Mouse (Mus musculus): ENCODE data around the gene Cfap61. TPM values are rescaled to one million over a fixed set of nuclear protein-coding genes. Genes with fewer than 3 reads are reported as not detected.

Cfap61 gene
- polyA plus RNA-seq, 1 experiment from 2014 or later: 2.9 TPM

DNA sequence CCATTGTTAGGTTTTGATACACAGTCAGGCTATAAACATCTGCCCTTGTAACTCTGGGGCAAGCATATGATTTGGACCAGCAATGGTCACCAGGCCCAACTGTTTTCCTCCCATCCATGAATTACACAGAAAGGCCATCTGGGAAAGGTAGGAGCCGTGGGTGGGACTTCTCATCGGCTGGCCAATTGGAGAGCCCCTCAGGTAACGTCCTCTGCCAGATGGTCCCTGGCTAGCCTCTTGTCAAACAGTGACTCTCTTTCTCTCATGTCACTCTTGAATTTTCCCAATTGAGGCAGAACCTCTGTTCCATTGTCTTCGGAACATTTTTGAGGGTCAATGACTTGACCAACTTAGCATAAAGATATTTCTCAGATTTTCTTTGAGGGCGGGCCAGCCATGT lies 213.2 kb downstream of the Cfap61 start:
- no peak overlapping the region for H3K4me3 ChIP-seq
- no peaks in the 10 kb centered on the region for H3K9me3 ChIP-seq
- no peak overlapping the region for H3K4me2 ChIP-seq
- H3K36me3 ChIP-seq: no peaks in the 10 kb centered on the region
- no peak for ATAC-seq (ENCODE audit: low FRiP score, low read depth)
- no peak overlapping the region for H3K27ac ChIP-seq (replicated peaks)
- H3K27me3 ChIP-seq: no peaks in the 10 kb centered on the region
- WGBS: 90% methylated on average over 5 of the region's 5 CpGs
- H3K4me1 ChIP-seq (replicated peaks): no peaks in the 10 kb centered on the region
- H3K9ac ChIP-seq: no peak overlapping the region

DNA sequence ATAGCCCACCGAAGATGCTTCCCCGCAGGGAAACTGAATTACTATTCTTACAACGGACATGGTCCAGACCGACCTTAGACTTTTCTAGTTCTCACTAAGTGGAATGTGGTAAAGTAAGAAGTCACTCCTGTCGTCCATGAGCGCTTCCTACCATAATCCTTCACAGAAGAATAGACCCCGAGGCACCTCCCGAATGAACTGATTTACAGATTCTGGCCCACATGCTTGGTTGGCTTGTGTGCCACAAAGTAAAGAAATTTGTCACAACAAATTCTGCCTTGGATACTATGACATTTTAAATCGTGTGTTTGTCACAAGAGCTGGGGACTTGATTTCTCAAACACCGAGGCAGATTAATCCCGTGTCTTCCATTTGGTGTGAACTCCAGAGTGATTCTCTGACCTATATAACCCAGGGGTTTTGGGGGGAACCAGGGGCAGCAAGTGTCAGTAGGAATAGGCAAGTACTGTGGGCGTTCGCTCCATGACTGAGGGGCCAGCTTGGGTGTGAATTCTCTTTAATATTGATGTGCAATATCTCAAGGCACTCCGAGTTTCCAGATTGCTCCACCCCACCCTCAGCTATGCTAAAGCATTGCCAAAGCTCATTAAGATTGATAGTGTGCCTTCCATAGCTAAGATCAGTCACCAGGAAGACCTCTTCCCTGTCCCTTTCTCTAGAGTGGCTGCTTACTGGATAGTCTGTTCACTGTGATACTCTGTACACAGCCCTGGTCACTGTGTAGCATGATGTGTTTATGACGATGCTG lies 214.8 kb downstream of the Cfap61 start:
- no peaks in the 10 kb centered on the region for H3K4me1 ChIP-seq (replicated peaks)
- H3K27ac ChIP-seq (replicated peaks): no peak overlapping the region
- no peak overlapping the region for H3K4me2 ChIP-seq
- H3K9me3 ChIP-seq: no peaks in the 10 kb centered on the region
- H3K9ac ChIP-seq: no peak overlapping the region
- no peak for ATAC-seq (ENCODE audit: low FRiP score, low read depth)
- WGBS: 88% methylated on average over 15 of the region's 15 CpGs
- no peak overlapping the region for H3K4me3 ChIP-seq
- H3K36me3 ChIP-seq: no peaks in the 10 kb centered on the region
- no peaks in the 10 kb centered on the region for H3K27me3 ChIP-seq

DNA sequence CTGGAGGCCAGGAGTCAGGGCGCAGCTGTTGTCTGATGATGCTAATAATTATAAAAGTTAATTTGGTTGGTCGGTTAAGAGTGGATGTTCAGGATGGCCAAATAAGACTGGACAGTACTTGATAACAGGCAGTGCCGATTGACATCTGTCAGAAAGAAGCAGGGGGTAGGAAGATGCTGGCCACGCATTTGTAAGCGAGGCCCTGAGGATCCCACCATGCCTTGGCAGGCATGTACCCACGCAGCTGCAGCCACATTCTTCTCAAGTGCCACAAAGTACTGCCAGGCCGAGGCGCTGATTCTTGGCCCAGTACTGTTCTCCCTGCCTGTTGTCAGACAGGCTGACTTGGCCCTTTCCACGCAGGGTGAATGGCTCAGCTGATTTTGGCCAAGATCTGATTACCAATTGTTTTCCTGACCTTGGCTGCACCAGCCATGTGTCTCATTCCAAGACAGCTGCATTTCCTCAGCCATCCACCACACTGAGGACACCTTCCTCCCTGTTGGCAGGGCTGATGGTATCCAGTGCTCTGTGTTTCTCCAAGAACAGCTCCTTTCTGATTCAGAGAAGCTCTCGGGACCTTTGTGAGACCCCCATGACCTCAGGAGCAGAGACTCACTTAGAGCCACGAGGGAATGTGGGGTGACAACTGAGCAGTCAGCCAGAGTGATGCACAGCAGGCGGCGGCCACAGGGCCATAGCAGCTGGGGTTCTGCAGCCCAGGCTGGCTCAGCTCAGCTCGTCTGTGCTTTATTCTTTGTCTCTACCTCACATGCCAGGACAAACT lies 233.6 kb downstream of the Cfap61 start:
- Histone ChIP-seq H3K4me3 (no peak overlapping the region), H3K9me3 (no peaks in the 10 kb centered on the region), H3K4me2 (no peak overlapping the region), H3K4me1 (replicated peaks) (peaks cover 10% of the 10 kb centered on the region), H3K27ac (replicated peaks) (peak overlapping the region; percentile 55; the same call in 1 of the 2 replicates), H3K27me3 (no peaks in the 10 kb centered on the region), H3K36me3 (no peaks in the 10 kb centered on the region), H3K9ac (no peak overlapping the region)
- peak; percentile 84 for ATAC-seq (ENCODE audit: low FRiP score, low read depth)
- WGBS: 33% methylated on average over 14 of the region's 14 CpGs

DNA sequence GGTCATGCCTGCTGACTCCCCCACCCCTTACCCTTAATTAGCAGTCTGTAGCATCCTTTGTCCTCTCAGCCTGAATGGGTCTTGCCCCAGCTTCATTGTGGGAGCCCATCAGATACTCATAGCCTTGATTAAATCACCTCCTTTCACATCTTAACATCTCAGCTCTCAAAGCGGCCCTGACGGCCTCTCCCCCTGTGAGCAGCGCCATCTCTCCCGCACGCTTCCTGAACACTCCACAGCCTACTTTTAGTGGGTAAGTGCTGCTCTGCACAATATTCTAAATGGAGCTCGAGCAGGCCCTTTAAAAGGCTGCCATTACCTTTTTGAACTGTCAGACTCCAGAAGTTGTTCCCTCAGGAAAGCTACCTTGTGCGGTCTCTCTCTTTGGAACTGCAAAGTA lies 234.9 kb downstream of the Cfap61 start:
- no peaks in the 10 kb centered on the region for H3K36me3 ChIP-seq
- no peaks in the 10 kb centered on the region for H3K27me3 ChIP-seq
- peaks cover 10% of the 10 kb centered on the region for H3K4me1 ChIP-seq (replicated peaks)
- H3K4me2 ChIP-seq: no peak overlapping the region
- 42% methylated on average over 7 of the region's 7 CpGs for WGBS
- H3K4me3 ChIP-seq: no peak overlapping the region
- no peaks in the 10 kb centered on the region for H3K9me3 ChIP-seq
- no peak for ATAC-seq (ENCODE audit: low FRiP score, low read depth)
- no peak overlapping the region for H3K9ac ChIP-seq
- no peak overlapping the region for H3K27ac ChIP-seq (replicated peaks)

DNA sequence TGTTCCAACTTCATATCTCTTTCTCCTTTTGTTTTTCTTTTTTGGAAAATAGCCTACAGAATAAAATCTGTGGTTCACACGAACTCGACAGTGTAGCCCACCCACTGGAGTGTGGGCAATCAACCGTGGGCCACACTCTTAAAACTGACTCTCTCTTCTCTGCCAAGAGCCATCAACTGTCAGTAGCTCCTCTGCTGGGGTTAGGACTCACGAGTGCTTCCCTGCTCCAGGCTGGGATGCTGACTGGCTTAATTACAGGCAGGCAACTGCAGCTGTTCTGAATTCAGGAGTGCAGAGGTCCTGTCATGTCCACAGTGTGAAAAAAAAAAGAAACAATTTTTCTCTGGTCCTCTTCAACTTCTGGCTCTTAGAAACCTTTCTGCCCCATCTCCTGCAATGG lies 237.5 kb downstream of the Cfap61 start:
- WGBS: 38% methylated on average over 4 of the region's 4 CpGs
- no peak overlapping the region for H3K4me2 ChIP-seq
- peaks cover 10% of the 10 kb centered on the region for H3K4me1 ChIP-seq (replicated peaks)
- no peaks in the 10 kb centered on the region for H3K27me3 ChIP-seq
- no peaks in the 10 kb centered on the region for H3K36me3 ChIP-seq
- no peak overlapping the region for H3K4me3 ChIP-seq
- ATAC-seq (ENCODE audit: low FRiP score, low read depth): peak; percentile 32; the same call in 1 of the 2 replicates
- no peak overlapping the region for H3K9ac ChIP-seq
- H3K9me3 ChIP-seq: no peaks in the 10 kb centered on the region
- H3K27ac ChIP-seq (replicated peaks): no peak overlapping the region

DNA sequence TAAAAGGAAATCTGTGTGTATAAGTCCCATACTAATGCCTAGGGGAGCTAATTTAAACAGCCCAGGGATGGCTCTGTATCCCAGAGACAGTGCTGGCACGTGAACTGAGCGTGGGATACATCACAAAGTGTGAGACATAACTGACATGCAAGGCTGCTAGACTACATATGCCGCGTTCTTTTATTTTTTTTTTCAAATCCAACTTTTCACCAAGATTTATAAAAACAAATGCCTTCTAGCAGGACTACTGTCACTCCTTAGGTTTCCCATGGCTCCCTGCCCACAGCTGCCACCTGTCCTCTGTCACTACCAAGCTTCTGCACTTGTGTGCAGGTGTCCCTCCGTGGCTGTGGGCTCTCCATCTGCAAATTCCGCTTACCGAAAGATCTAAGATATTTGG lies 239.6 kb downstream of the Cfap61 start:
- Histone ChIP-seq H3K4me3 (no peak overlapping the region), H3K9me3 (no peaks in the 10 kb centered on the region), H3K27ac (replicated peaks) (no peak overlapping the region), H3K27me3 (no peaks in the 10 kb centered on the region), H3K4me1 (replicated peaks) (no peaks in the 10 kb centered on the region), H3K36me3 (no peaks in the 10 kb centered on the region), H3K4me2 (no peak overlapping the region), H3K9ac (no peak overlapping the region)
- ATAC-seq (ENCODE audit: low FRiP score, low read depth): no peak
- WGBS: 77% methylated on average over 7 of the region's 7 CpGs

DNA sequence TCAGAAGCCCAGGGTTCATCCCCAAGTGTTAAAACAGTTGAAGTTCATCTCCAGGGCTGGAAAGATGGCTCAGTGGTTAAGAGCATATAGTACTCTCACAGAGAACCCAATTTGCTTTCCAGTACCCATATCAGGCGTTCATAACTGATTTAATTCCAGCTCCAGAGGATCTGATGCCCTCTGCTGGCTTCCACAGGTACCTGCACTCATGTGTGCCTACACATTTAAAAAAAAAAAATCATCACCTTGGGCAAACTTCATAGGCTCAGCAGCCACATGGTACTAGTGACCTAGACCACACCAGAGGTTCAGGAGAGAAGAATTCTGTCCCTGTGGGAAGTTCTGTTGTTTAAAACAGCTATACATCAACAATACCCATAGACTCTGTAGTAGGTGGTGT lies 244.1 kb downstream of the Cfap61 start:
- Histone ChIP-seq H3K9ac (no peak overlapping the region), H3K4me2 (no peak overlapping the region), H3K27me3 (no peaks in the 10 kb centered on the region), H3K36me3 (no peaks in the 10 kb centered on the region), H3K27ac (replicated peaks) (no peak overlapping the region), H3K9me3 (no peaks in the 10 kb centered on the region), H3K4me1 (replicated peaks) (peaks cover 3% of the 10 kb centered on the region), H3K4me3 (no peak overlapping the region)
- 87% methylated on average over 1 of the region's 1 CpGs for WGBS
- no peak for ATAC-seq (ENCODE audit: low FRiP score, low read depth)

DNA sequence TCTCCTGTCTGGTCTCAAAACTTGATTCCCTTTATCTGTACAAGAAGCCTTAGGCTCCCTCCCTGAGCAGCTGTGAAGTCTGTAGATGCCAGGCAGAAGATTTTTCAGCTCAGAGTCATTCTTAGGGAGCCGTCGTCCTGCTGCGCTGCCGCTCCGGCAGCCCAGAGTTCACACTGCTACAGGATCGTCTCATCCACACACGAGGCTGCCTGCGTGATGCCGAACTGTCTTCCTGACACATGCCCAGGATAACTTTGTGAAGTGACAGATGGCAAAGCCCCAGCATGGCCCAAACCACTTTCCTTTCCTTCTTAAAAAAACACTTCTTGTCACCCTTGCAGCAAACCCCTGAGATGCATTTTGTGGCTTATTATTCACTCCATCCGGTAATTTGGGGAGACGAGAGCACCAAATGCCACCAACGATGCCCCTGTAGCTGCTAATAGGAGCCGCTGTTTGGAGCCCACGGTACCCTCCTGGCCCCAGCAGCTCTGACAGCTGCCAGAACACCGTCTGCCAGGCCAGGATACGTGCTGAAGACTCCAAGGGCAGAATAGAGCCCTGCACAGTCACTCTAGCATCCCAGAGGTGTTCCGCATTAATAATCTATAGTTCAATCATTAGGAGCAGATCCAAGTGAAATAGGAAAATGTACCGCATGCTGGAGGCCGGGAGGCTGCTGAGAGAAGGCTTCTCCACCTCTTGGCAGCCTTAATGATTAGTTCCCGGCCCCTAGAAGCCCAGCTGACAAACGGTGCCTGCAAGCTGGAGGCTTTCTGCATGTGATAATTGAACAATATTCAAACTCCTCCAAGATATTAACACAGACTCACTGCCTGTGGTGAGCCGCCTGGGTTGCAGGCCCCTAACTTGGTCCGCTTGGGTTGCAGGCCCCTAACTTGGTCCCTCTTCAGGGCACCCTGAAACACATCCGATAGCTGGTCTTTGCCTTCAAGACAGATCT lies 249.5 kb downstream of the Cfap61 start:
- 47% methylated on average over 24 of the region's 24 CpGs for WGBS

DNA sequence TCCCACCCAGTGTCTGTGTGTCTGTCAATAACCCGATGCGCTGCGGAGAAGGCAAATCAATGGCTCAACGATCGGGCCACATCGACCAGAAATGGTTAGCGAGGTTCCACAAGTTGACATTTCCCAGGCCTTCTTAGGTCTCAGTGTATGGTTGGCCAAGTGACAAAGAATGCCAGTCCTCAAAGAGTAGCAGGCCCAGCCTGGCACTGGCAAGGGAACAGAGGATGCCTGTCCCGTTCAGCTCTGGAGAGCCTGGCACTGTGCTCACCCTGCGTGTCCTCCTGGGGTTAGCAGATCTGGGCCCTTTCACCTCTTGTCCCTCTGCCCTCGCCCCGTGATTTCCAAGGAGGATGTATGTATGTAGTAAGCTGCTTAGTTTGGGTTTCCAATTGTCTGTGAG lies 261.5 kb downstream of the Cfap61 start:
- Histone ChIP-seq H3K4me1 (replicated peaks) (no peaks in the 10 kb centered on the region), H3K36me3 (no peaks in the 10 kb centered on the region), H3K4me2 (no peak overlapping the region), H3K4me3 (no peak overlapping the region), H3K27me3 (no peaks in the 10 kb centered on the region), H3K27ac (replicated peaks) (no peak overlapping the region), H3K9me3 (no peaks in the 10 kb centered on the region), H3K9ac (no peak overlapping the region)
- no peak for ATAC-seq (ENCODE audit: low FRiP score, low read depth)
- 84% methylated on average over 11 of the region's 11 CpGs for WGBS

More for the DNA sequence above, 249.5 kb downstream of the Cfap61 start:
- H3K4me2 ChIP-seq: no peak overlapping the region
- ATAC-seq (ENCODE audit: low FRiP score, low read depth): peak; percentile 65
- H3K27me3 ChIP-seq: no peaks in the 10 kb centered on the region
- H3K27ac ChIP-seq (replicated peaks): peak overlapping the region; percentile 48
- peaks cover 23% of the 10 kb centered on the region for H3K4me1 ChIP-seq (replicated peaks)
- no peaks in the 10 kb centered on the region for H3K36me3 ChIP-seq
- H3K4me3 ChIP-seq: no peak overlapping the region
- no peak overlapping the region for H3K9ac ChIP-seq
- H3K9me3 ChIP-seq: no peaks in the 10 kb centered on the region

DNA sequence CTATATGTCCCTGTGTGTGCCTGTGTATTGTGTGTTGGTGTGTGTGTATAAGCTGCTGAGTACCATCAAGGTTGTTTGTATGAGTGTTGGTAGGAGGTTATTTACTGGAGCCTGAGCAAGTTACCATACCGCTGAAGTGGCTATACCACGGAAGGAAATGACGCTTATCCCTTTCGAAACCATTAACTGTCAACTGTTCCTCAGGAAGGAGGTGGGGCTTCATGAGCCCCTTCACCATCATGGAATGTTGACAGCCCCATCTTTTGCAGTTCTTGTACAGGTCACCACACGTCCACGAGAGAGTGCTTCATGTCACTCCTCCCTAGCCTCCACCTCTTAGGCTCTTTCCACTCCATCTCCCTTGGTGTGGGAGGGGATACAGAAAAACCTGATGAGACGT lies 263.4 kb downstream of the Cfap61 start:
- Histone ChIP-seq H3K4me3 (no peak overlapping the region), H3K27me3 (no peaks in the 10 kb centered on the region), H3K27ac (replicated peaks) (no peak overlapping the region), H3K36me3 (no peaks in the 10 kb centered on the region), H3K4me2 (no peak overlapping the region), H3K4me1 (replicated peaks) (no peaks in the 10 kb centered on the region), H3K9me3 (no peaks in the 10 kb centered on the region), H3K9ac (no peak overlapping the region)
- ATAC-seq (ENCODE audit: low FRiP score, low read depth): no peak
- 84% methylated on average over 7 of the region's 7 CpGs for WGBS

DNA sequence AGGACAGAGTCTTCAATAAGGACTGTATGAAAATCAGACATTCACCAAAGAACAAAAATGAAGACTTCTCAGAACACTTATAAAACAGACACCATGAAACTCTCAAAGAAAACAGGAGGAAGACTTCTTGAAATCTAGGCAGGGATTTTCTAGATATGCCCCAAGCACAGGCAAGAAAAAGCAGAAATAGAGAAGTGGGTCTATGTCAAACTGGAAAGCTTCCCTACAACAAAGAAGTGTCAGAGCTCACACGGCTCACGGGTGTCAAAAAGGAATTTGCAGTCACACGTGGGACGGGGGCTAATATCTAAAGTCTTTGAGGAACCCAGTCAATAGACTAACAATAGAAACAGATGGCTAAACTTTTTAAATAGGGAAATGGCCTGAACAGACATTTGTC lies 276.4 kb downstream of the Cfap61 start:
- 0 out of 2 replicates have a peak, but pooled peaks cover 17% of the 10 kb centered on the region for H3K27me3 ChIP-seq
- 0 out of 2 replicates have a peak, but pooled peaks cover 7% of the 10 kb centered on the region for H3K4me1 ChIP-seq (replicated peaks)
- no peaks in the 10 kb centered on the region for H3K36me3 ChIP-seq
- no peak overlapping the region for H3K27ac ChIP-seq (replicated peaks)
- no peaks in the 10 kb centered on the region for H3K9me3 ChIP-seq
- no peak overlapping the region for H3K4me3 ChIP-seq
- no peak for ATAC-seq (ENCODE audit: low FRiP score, low read depth)
- WGBS: 38% methylated on average over 4 of the region's 4 CpGs
- no peak overlapping the region for H3K4me2 ChIP-seq
- H3K9ac ChIP-seq: no peak overlapping the region

Data from hindbrain, embryonic 15.5 days (tissue).